Comparison of ENCODE assay signal across 8 mouse cellular contexts in the genomic region with DNA sequence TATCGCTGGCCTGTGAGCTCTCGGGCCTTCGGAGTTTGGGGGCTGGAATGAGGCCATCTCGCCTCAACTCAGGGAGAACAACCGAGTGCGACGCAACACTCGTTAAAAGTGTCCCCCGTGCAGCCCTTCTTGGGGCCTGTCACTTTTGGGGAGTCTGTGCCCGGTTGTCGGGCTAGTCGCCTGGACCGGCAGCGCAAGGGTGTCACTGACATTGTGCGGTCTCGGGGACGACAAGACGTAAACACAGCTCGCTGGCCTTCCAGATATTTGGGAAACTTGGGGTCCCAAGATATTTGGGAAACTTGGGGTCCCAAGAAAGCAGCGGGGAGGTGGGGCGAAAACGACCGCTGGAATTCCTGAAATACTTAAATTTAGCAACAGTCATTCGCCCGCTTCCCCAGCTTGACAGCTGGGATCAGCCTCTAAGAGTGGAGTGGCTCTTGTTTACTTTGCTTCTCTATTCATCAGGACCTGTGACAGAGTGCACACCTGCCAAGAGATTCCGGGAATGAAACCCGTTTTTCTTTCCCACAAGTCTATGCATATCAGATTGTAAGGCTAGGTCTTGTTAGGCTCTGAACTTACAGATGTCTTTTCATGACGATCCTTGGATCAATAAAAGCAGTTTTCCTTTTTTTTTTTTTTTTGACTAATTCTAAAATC. TPM values are rescaled to one million over a fixed set of nuclear protein-coding genes. Genes with fewer than 3 reads are reported as not detected.
DNase-seq lines count a peak whose midpoint lies in the region; ATAC-seq and TF ChIP-seq lines count a peak whose summit lies in the region.

No protein-coding gene starts in this region.

- H3K9ac ChIP-seq in heart, postnatal 0 days (replicated peaks; ENCODE audit: low read depth, low read length): peak overlapping the region; percentile 97
- H3K9ac ChIP-seq in lung, embryonic 15.5 days: peak overlapping the region; percentile 93
- H3K9ac ChIP-seq in stomach, embryonic 16.5 days (ENCODE audit: low read length): peak overlapping the region; percentile 97

- no peak for DNase-seq in cerebellum, adult 2 months
- no peak for DNase-seq in cerebellum, adult 11 months
- peak; percentile 31 for DNase-seq in c-Kit-negative CD71-positive TER-119-positive erythroid progenitor cells, embryonic 14.5 days (ENCODE audit: low read depth, low spot score)
- peak; percentile 10 for DNase-seq in heart, postnatal 0 days (ENCODE audit: low spot score)
- no peak for DNase-seq in left cerebral cortex, adult 8-10 months (ENCODE audit: low spot score in 2 of 2)
- DNase-seq in gastrocnemius, postnatal 36 days: no peak

- TF ChIP-seq CTCF in cerebellum, adult 2 months (IDR thresholded peaks at IDR 0.05; ENCODE audit: borderline replicate concordance, insufficient read depth, low read depth, low read length): no peak
- TF ChIP-seq CTCF in heart, postnatal 0 days (IDR thresholded peaks at IDR 0.05; ENCODE audit: low read depth): no peak

- H3K9me3 ChIP-seq in heart, postnatal 0 days (replicated peaks; ENCODE audit: control insufficient read depth, low read length): no peaks in the 10 kb centered on the region
- no peaks in the 10 kb centered on the region for H3K9me3 ChIP-seq in lung, embryonic 15.5 days
- no peaks in the 10 kb centered on the region for H3K9me3 ChIP-seq in stomach, embryonic 16.5 days (replicated peaks; ENCODE audit: control insufficient read depth, low read length)

- TF ChIP-seq POLR2A in cerebellum, adult 2 months (IDR thresholded peaks at IDR 0.05; ENCODE audit: borderline replicate concordance, insufficient read depth, low read length): no peak

- WGBS in cerebellum, adult 2 months: 1% methylated on average over 28 of the region's 28 CpGs
- 2% methylated on average over 28 of the region's 28 CpGs for WGBS in heart, postnatal 0 days
- under 1% methylated on average over 28 of the region's 28 CpGs for WGBS in lung, embryonic 15.5 days
- WGBS in stomach, embryonic 16.5 days: 1% methylated on average over 28 of the region's 28 CpGs

- H3K36me3 ChIP-seq in heart, postnatal 0 days (replicated peaks; ENCODE audit: control insufficient read depth, insufficient read depth, low read length): peaks cover 16% of the 10 kb centered on the region
- H3K36me3 ChIP-seq in lung, embryonic 15.5 days: peaks cover 8% of the 10 kb centered on the region; the same call in 1 of the 2 replicates
- 0 out of 2 replicates have a peak, but pooled peaks cover 4% of the 10 kb centered on the region for H3K36me3 ChIP-seq in stomach, embryonic 16.5 days (ENCODE audit: control insufficient read depth, insufficient read depth, low read length)

- no peaks in the 10 kb centered on the region for H3K27me3 ChIP-seq in cerebellum, adult 2 months (ENCODE audit: control insufficient read depth, insufficient read depth, low read length)
- H3K27me3 ChIP-seq in heart, postnatal 0 days (ENCODE audit: control insufficient read depth, insufficient read depth, low read length): no peaks in the 10 kb centered on the region
- no peaks in the 10 kb centered on the region for H3K27me3 ChIP-seq in lung, embryonic 15.5 days
- H3K27me3 ChIP-seq in stomach, embryonic 16.5 days (ENCODE audit: control insufficient read depth, insufficient read depth, low read length): no peaks in the 10 kb centered on the region

- ATAC-seq in heart, postnatal 0 days (ENCODE audit: insufficient read depth, low read depth): no peak
- ATAC-seq in lung, embryonic 15.5 days (ENCODE audit: borderline replicate concordance, extremely low read depth, low FRiP score, low TSS enrichment): no peak
- no peak for ATAC-seq in stomach, embryonic 16.5 days (ENCODE audit: insufficient read depth, low FRiP score)

- no peak for TF ChIP-seq EP300 in heart, postnatal 0 days (IDR thresholded peaks at IDR 0.05; ENCODE audit: low read depth)

- peak overlapping the region; percentile 90 for H3K4me3 ChIP-seq in cerebellum, adult 2 months (replicated peaks; ENCODE audit: insufficient read depth, low read depth, low read length)
- H3K4me3 ChIP-seq in heart, postnatal 0 days (ENCODE audit: low read depth, low read length): peak overlapping the region; percentile 95
- H3K4me3 ChIP-seq in lung, embryonic 15.5 days: peak overlapping the region; percentile 88
- peak overlapping the region; percentile 97 for H3K4me3 ChIP-seq in stomach, embryonic 16.5 days (replicated peaks; ENCODE audit: low read length)

- peak overlapping the region; percentile 76 for H3K4me2 ChIP-seq in heart, postnatal 0 days (ENCODE audit: low read depth, low read length)
- H3K4me2 ChIP-seq in lung, embryonic 15.5 days: peak overlapping the region; percentile 84
- peak overlapping the region; percentile 84 for H3K4me2 ChIP-seq in stomach, embryonic 16.5 days (ENCODE audit: low read depth, low read length)

- intact Hi-C loops in gastrocnemius, postnatal 36 days (cut with DNase I): no loop called here

- peak overlapping the region; percentile 90 for H3K27ac ChIP-seq in cerebellum, adult 2 months (ENCODE audit: insufficient read depth, low read length)
- peak overlapping the region; percentile 94 for H3K27ac ChIP-seq in heart, postnatal 0 days (ENCODE audit: low read depth)
- peak overlapping the region; percentile 88 for H3K27ac ChIP-seq in lung, embryonic 15.5 days
- peak overlapping the region; percentile 88 for H3K27ac ChIP-seq in stomach, embryonic 16.5 days (ENCODE audit: low read length)

- no peaks in the 10 kb centered on the region for H3K4me1 ChIP-seq in cerebellum, adult 2 months (ENCODE audit: control insufficient read depth, insufficient read depth, low read length)
- H3K4me1 ChIP-seq in heart, postnatal 0 days (ENCODE audit: control insufficient read depth, insufficient read depth): peaks cover 13% of the 10 kb centered on the region
- peaks cover 20% of the 10 kb centered on the region for H3K4me1 ChIP-seq in lung, embryonic 15.5 days
- peaks cover 15% of the 10 kb centered on the region for H3K4me1 ChIP-seq in stomach, embryonic 16.5 days (ENCODE audit: control insufficient read depth, insufficient read depth, low read length)

RNA-seq across cellular contexts. Expression of gene Clpx, which starts 0.8 kb away (rescaled TPM):
- polyA plus RNA-seq in cerebellum, adult 2 months (2012; rRNA removed): 26.5 and 27.3 TPM in 2 replicates
- 37.4 and 37.8 TPM in 2 replicates for total RNA-seq in heart, postnatal 0 days (2014; rRNA removed; ENCODE audit: low replicate concordance)
- polyA plus RNA-seq in heart, postnatal 0 days (2015; fragmentation: Nextera tagmentation; extraction: Ambion mirVana): 64.3 and 68.3 TPM in 2 replicates
- 47.2 and 50.0 TPM in 2 replicates for polyA plus RNA-seq in lung, embryonic 15.5 days (2015; fragmentation: Nextera tagmentation; extraction: Ambion mirVana)
- 53.9 and 54.8 TPM in 2 replicates for polyA plus RNA-seq in stomach, embryonic 16.5 days (2015; fragmentation: Nextera tagmentation; extraction: Ambion mirVana)
- total RNA-seq in left cerebral cortex, adult 8-10 months (2022): 10 to 100 TPM; 28.4 to 30.9 (median 28.9) TPM
- total RNA-seq in gastrocnemius, postnatal 36 days (2021): 10 to 100 TPM; 46.9 to 65.0 TPM

RNA-seq across cellular contexts. Expression of gene Cilp, which starts 29.9 kb away (rescaled TPM):
- polyA plus RNA-seq in cerebellum, adult 2 months (2012; rRNA removed): 0.10 and 0.17 TPM in 2 replicates
- total RNA-seq in heart, postnatal 0 days (2014; rRNA removed; ENCODE audit: low replicate concordance): 0.73 and 0.88 TPM in 2 replicates
- polyA plus RNA-seq in heart, postnatal 0 days (2015; fragmentation: Nextera tagmentation; extraction: Ambion mirVana): 0.19 and 0.21 TPM in 2 replicates
- polyA plus RNA-seq in lung, embryonic 15.5 days (2015; fragmentation: Nextera tagmentation; extraction: Ambion mirVana): 0.09 and 0.16 TPM in 2 replicates
- polyA plus RNA-seq in stomach, embryonic 16.5 days (2015; fragmentation: Nextera tagmentation; extraction: Ambion mirVana): 0.81 and 0.90 TPM in 2 replicates
- under 1 TPM in 3 of 4 experiments, not detected in 1; 0.13 to 0.23 (median 0.19) TPM for total RNA-seq in left cerebral cortex, adult 8-10 months (2022)
- total RNA-seq in gastrocnemius, postnatal 36 days (2021): 10 to 100 TPM; 13.6 to 24.2 TPM

RNA-seq across cellular contexts. Expression of gene Pdcd7, which starts 51.1 kb away (rescaled TPM):
- 19.8 and 20.1 TPM in 2 replicates for polyA plus RNA-seq in cerebellum, adult 2 months (2012; rRNA removed)
- 9.4 and 10.6 TPM in 2 replicates for total RNA-seq in heart, postnatal 0 days (2014; rRNA removed; ENCODE audit: low replicate concordance)
- polyA plus RNA-seq in heart, postnatal 0 days (2015; fragmentation: Nextera tagmentation; extraction: Ambion mirVana): 4.7 and 5.9 TPM in 2 replicates
- polyA plus RNA-seq in lung, embryonic 15.5 days (2015; fragmentation: Nextera tagmentation; extraction: Ambion mirVana): 9.3 and 10.6 TPM in 2 replicates
- 3.4 and 3.6 TPM in 2 replicates for polyA plus RNA-seq in stomach, embryonic 16.5 days (2015; fragmentation: Nextera tagmentation; extraction: Ambion mirVana)
- total RNA-seq in left cerebral cortex, adult 8-10 months (2022): 10 to 100 TPM; 27.3 to 31.1 (median 27.9) TPM
- 10 to 100 TPM; 10.3 to 12.6 TPM for total RNA-seq in gastrocnemius, postnatal 36 days (2021)

Comparison
In these comparisons a context has a peak if more than half of its experiments do, and no peak if none do; other contexts are left out.
1. DNase-seq: peak in c-Kit-negative CD71-positive TER-119-positive erythroid progenitor cells, embryonic 14.5 days (single experiment) and heart, postnatal 0 days (single experiment); none in cerebellum, adult 2 months (0 of 2), cerebellum, adult 11 months (single experiment), left cerebral cortex, adult 8-10 months (0 of 2) and gastrocnemius, postnatal 36 days (0 of 2).
2. Peak in every context shown above with its lines, with median percentiles within 50 percentile points of each other: H3K27ac ChIP-seq, H3K4me3 ChIP-seq, H3K4me2 ChIP-seq and H3K9ac ChIP-seq.